Mouse (Mus musculus): ENCODE measurements around the gene Mpz. TPM values are rescaled to one million over a fixed set of nuclear protein-coding genes. Genes with fewer than 3 reads are reported as not detected.

The Mpz gene
- polyA plus RNA-seq, 1 experiment: 1.3 TPM

- Histone ChIP-seq H3K9me3 (replicated peaks; ENCODE audit: control insufficient read depth, insufficient read depth, low read length, poor library complexity, severe bottlenecking) (no peaks in the 10 kb centered on the region), H3K27ac (ENCODE audit: insufficient read depth, low read length) (no peak overlapping the region), H3K27me3 (ENCODE audit: control insufficient read depth, insufficient read depth, low read length, poor library complexity, severe bottlenecking) (no peaks in the 10 kb centered on the region), H3K36me3 (ENCODE audit: control insufficient read depth, insufficient read depth, low read length, poor library complexity, severe bottlenecking) (no peaks in the 10 kb centered on the region), H3K9ac (ENCODE audit: low read depth, poor library complexity, severe bottlenecking) (no peak overlapping the region), H3K4me3 (ENCODE audit: low read depth, low read length) (no peak overlapping the region), H3K4me1 (ENCODE audit: control insufficient read depth, insufficient read depth, low read length) (peaks cover 3% of the 10 kb centered on the region)
- TF ChIP-seq CTCF (IDR thresholded peaks at IDR 0.05; ENCODE audit: low read depth, low read length) (no peak), EP300 (IDR thresholded peaks at IDR 0.05; ENCODE audit: insufficient read depth, low read depth, low read length) (no peak), POLR2A (IDR thresholded peaks at IDR 0.05; ENCODE audit: insufficient read depth, low read length) (no peak)
These were observed 33.8 kb downstream of the Mpz start for GRCm38 (mm10) chr1:171184314-171184713.

- H3K27me3 ChIP-seq (ENCODE audit: control insufficient read depth, insufficient read depth, low read length, poor library complexity, severe bottlenecking): no peaks in the 10 kb centered on the region
- TF ChIP-seq CTCF (IDR thresholded peaks at IDR 0.05; ENCODE audit: low read depth, low read length): no peak
- no peak for TF ChIP-seq POLR2A (IDR thresholded peaks at IDR 0.05; ENCODE audit: insufficient read depth, low read length)
- TF ChIP-seq EP300 (IDR thresholded peaks at IDR 0.05; ENCODE audit: insufficient read depth, low read depth, low read length): no peak
- H3K27ac ChIP-seq (ENCODE audit: insufficient read depth, low read length): no peak overlapping the region
- H3K4me3 ChIP-seq (ENCODE audit: low read depth, low read length): no peak overlapping the region
- peaks cover 5% of the 10 kb centered on the region for H3K4me1 ChIP-seq (ENCODE audit: control insufficient read depth, insufficient read depth, low read length)
- H3K9me3 ChIP-seq (replicated peaks; ENCODE audit: control insufficient read depth, insufficient read depth, low read length, poor library complexity, severe bottlenecking): no peaks in the 10 kb centered on the region
- H3K9ac ChIP-seq (ENCODE audit: low read depth, poor library complexity, severe bottlenecking): no peak overlapping the region
- no peaks in the 10 kb centered on the region for H3K36me3 ChIP-seq (ENCODE audit: control insufficient read depth, insufficient read depth, low read length, poor library complexity, severe bottlenecking)
These were observed 35.1 kb downstream of the Mpz start for GRCm38 (mm10) chr1:171185655-171186054.

GRCm38 (mm10) chr1:171187851-171188700 lies 37.6 kb downstream of the Mpz start:
- Histone ChIP-seq H3K9ac (ENCODE audit: low read depth, poor library complexity, severe bottlenecking) (no peak overlapping the region), H3K4me3 (ENCODE audit: low read depth, low read length) (no peak overlapping the region), H3K27ac (ENCODE audit: insufficient read depth, low read length) (no peak overlapping the region; the same call in 1 of the 2 replicates), H3K4me1 (ENCODE audit: control insufficient read depth, insufficient read depth, low read length) (peaks cover 5% of the 10 kb centered on the region), H3K9me3 (replicated peaks; ENCODE audit: control insufficient read depth, insufficient read depth, low read length, poor library complexity, severe bottlenecking) (no peaks in the 10 kb centered on the region), H3K36me3 (ENCODE audit: control insufficient read depth, insufficient read depth, low read length, poor library complexity, severe bottlenecking) (no peaks in the 10 kb centered on the region), H3K27me3 (ENCODE audit: control insufficient read depth, insufficient read depth, low read length, poor library complexity, severe bottlenecking) (no peaks in the 10 kb centered on the region)
- TF ChIP-seq POLR2A (IDR thresholded peaks at IDR 0.05; ENCODE audit: insufficient read depth, low read length): no peak
- peak; percentile 65 for TF ChIP-seq EP300 (IDR thresholded peaks at IDR 0.05; ENCODE audit: insufficient read depth, low read depth, low read length)

- Histone ChIP-seq H3K9me3 (replicated peaks; ENCODE audit: control insufficient read depth, insufficient read depth, low read length, poor library complexity, severe bottlenecking) (no peaks in the 10 kb centered on the region), H3K4me3 (ENCODE audit: low read depth, low read length) (no peak overlapping the region), H3K36me3 (ENCODE audit: control insufficient read depth, insufficient read depth, low read length, poor library complexity, severe bottlenecking) (no peaks in the 10 kb centered on the region), H3K4me1 (ENCODE audit: control insufficient read depth, insufficient read depth, low read length) (peaks cover 5% of the 10 kb centered on the region), H3K27ac (ENCODE audit: insufficient read depth, low read length) (no peak overlapping the region), H3K9ac (ENCODE audit: low read depth, poor library complexity, severe bottlenecking) (0 out of 2 replicates have a peak overlapping the region, but pooled peaks have one; percentile 2), H3K27me3 (ENCODE audit: control insufficient read depth, insufficient read depth, low read length, poor library complexity, severe bottlenecking) (no peaks in the 10 kb centered on the region; the same call in 1 of the 2 replicates)
- TF ChIP-seq CTCF (IDR thresholded peaks at IDR 0.05; ENCODE audit: low read depth, low read length) (no peak), POLR2A (IDR thresholded peaks at IDR 0.05; ENCODE audit: insufficient read depth, low read length) (no peak), EP300 (IDR thresholded peaks at IDR 0.05; ENCODE audit: insufficient read depth, low read depth, low read length) (no peak)
These were observed 38.5 kb downstream of the Mpz start for GRCm38 (mm10) chr1:171189046-171189445.

GRCm38 (mm10) chr1:171189476-171190114 lies 39.1 kb downstream of the Mpz start:
- H3K9me3 ChIP-seq (replicated peaks; ENCODE audit: control insufficient read depth, insufficient read depth, low read length, poor library complexity, severe bottlenecking): no peaks in the 10 kb centered on the region
- no peaks in the 10 kb centered on the region; the same call in 1 of the 2 replicates for H3K27me3 ChIP-seq (ENCODE audit: control insufficient read depth, insufficient read depth, low read length, poor library complexity, severe bottlenecking)
- peaks cover 5% of the 10 kb centered on the region for H3K4me1 ChIP-seq (ENCODE audit: control insufficient read depth, insufficient read depth, low read length)
- H3K4me3 ChIP-seq (ENCODE audit: low read depth, low read length): 0 out of 2 replicates have a peak overlapping the region, but pooled peaks have one; percentile 15
- H3K36me3 ChIP-seq (ENCODE audit: control insufficient read depth, insufficient read depth, low read length, poor library complexity, severe bottlenecking): no peaks in the 10 kb centered on the region
- TF ChIP-seq POLR2A (IDR thresholded peaks at IDR 0.05; ENCODE audit: insufficient read depth, low read length) (no peak), EP300 (IDR thresholded peaks at IDR 0.05; ENCODE audit: insufficient read depth, low read depth, low read length) (no peak), CTCF (IDR thresholded peaks at IDR 0.05; ENCODE audit: low read depth, low read length) (no peak)
- peak overlapping the region; percentile 14 for H3K27ac ChIP-seq (ENCODE audit: insufficient read depth, low read length)
- peak overlapping the region; percentile 16; the same call in 1 of the 2 replicates for H3K9ac ChIP-seq (ENCODE audit: low read depth, poor library complexity, severe bottlenecking)

All from ES-Bruce4 (cell line).